Mouse (Mus musculus): ENCODE results near the gene Npnt.

Gene Npnt

GRCm38 (mm10) chr3:132894086-132894485 is 56.0 kb downstream of the Npnt start:
- ATAC-seq (ENCODE audit: insufficient number of reproducible peaks, low FRiP score, low TSS enrichment), result no peak

- no peak for ATAC-seq (ENCODE audit: insufficient number of reproducible peaks, low FRiP score, low TSS enrichment)
Observed at GRCm38 (mm10) chr3:132893676-132894075, 56.4 kb downstream of the Npnt start.

- no peak for ATAC-seq (ENCODE audit: insufficient number of reproducible peaks, low FRiP score, low TSS enrichment)
Observed at GRCm38 (mm10) chr3:132893044-132893443, 57.0 kb downstream of the Npnt start.

- no peak for ATAC-seq (ENCODE audit: insufficient number of reproducible peaks, low FRiP score, low TSS enrichment)
Observed at GRCm38 (mm10) chr3:132892481-132892880, 57.6 kb downstream of the Npnt start.

GRCm38 (mm10) chr3:132887074-132887848 is 62.8 kb downstream of the Npnt start:
- no peak for ATAC-seq (ENCODE audit: insufficient number of reproducible peaks, low FRiP score, low TSS enrichment)

GRCm38 (mm10) chr3:132886419-132887050 is 63.6 kb downstream of the Npnt start:
- no peak for ATAC-seq (ENCODE audit: insufficient number of reproducible peaks, low FRiP score, low TSS enrichment)

GRCm38 (mm10) chr3:132884459-132884858 is 65.6 kb downstream of the Npnt start:
- no peak for ATAC-seq (ENCODE audit: insufficient number of reproducible peaks, low FRiP score, low TSS enrichment)

GRCm38 (mm10) chr3:132883256-132883655 is 66.8 kb downstream of the Npnt start:
- no peak for ATAC-seq (ENCODE audit: insufficient number of reproducible peaks, low FRiP score, low TSS enrichment)

- ATAC-seq (ENCODE audit: insufficient number of reproducible peaks, low FRiP score, low TSS enrichment), result no peak
Observed at GRCm38 (mm10) chr3:132880826-132881225, 69.3 kb downstream of the Npnt start.

- ATAC-seq (ENCODE audit: insufficient number of reproducible peaks, low FRiP score, low TSS enrichment), result no peak
Observed at GRCm38 (mm10) chr3:132880361-132880760, 69.7 kb downstream of the Npnt start.

- ATAC-seq (ENCODE audit: insufficient number of reproducible peaks, low FRiP score, low TSS enrichment), result no peak
Observed at GRCm38 (mm10) chr3:132876933-132877676, 73.0 kb downstream of the Npnt start.

GRCm38 (mm10) chr3:132876011-132876708 is 73.9 kb downstream of the Npnt start:
- ATAC-seq (ENCODE audit: insufficient number of reproducible peaks, low FRiP score, low TSS enrichment), result no peak

GRCm38 (mm10) chr3:132873251-132873650 is 76.8 kb downstream of the Npnt start:
- ATAC-seq (ENCODE audit: insufficient number of reproducible peaks, low FRiP score, low TSS enrichment), result no peak

GRCm38 (mm10) chr3:132871318-132871904 is 78.7 kb downstream of the Npnt start:
- ATAC-seq (ENCODE audit: insufficient number of reproducible peaks, low FRiP score, low TSS enrichment), result peak; percentile 36; the same call in 1 of the 2 replicates

GRCm38 (mm10) chr3:132870079-132870478 is 80.0 kb downstream of the Npnt start:
- no peak for ATAC-seq (ENCODE audit: insufficient number of reproducible peaks, low FRiP score, low TSS enrichment)

GRCm38 (mm10) chr3:132868838-132869237 is 81.3 kb downstream of the Npnt start:
- no peak for ATAC-seq (ENCODE audit: insufficient number of reproducible peaks, low FRiP score, low TSS enrichment)

- ATAC-seq (ENCODE audit: insufficient number of reproducible peaks, low FRiP score, low TSS enrichment), result no peak
Observed at GRCm38 (mm10) chr3:132866984-132867383, 83.1 kb downstream of the Npnt start.

GRCm38 (mm10) chr3:132865596-132865995 is 84.5 kb downstream of the Npnt start:
- no peak for ATAC-seq (ENCODE audit: insufficient number of reproducible peaks, low FRiP score, low TSS enrichment)

- ATAC-seq (ENCODE audit: insufficient number of reproducible peaks, low FRiP score, low TSS enrichment), result no peak
Observed at GRCm38 (mm10) chr3:132864986-132865385, 85.1 kb downstream of the Npnt start.

- no peak for ATAC-seq (ENCODE audit: insufficient number of reproducible peaks, low FRiP score, low TSS enrichment)
Observed at GRCm38 (mm10) chr3:132864329-132864919, 85.7 kb downstream of the Npnt start.
